Mouse (Mus musculus) kidney, adult 2 months (tissue): ENCODE measurements around the gene Wiz.

Experiments
- CTCF ChIP-seq: fragments of 200-500 bp; conservative IDR thresholded peaks from 2 replicates; pipeline ENCODE4 v1.5.1; 2011; ENCODE audit warnings: low read depth, mild to moderate bottlenecking, control low read depth, low read length, moderate library complexity, mixed read lengths; ENCODE audit not compliant: insufficient read depth, insufficient read length
- POLR2A ChIP-seq: fragments of 200-500 bp; IDR thresholded peaks from one replicate; pipeline ENCODE4 v1.6.1; 2011; ENCODE audit warnings: low read depth, low read length, control low read depth

DNA sequence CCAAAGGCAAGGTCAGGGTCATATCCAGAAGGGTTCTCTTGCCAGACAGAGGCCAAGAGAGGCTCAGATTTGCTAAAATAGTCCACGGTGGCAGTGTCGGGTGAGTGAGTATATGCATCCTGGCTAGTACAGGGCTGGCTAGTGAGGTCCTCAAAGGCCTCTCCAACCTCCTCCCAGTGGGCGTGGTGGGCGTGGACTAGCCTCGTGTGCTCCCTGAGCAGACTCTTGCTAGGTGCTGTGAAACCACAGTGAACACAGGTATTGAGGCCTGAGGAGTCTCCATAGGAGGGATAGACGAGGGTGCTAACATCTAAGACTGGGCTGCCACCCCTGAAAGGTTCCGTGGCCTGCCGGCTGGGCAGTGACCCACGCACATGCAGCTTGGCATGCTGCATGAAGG, 12.1 kb downstream of the Wiz start:
- TF ChIP-seq CTCF, result no peak
- no peak for TF ChIP-seq POLR2A
